Mouse (Mus musculus) forebrain, embryonic 11.5 days (tissue): ENCODE data around the gene Wwc2. TPM values are rescaled to one million over a fixed set of nuclear protein-coding genes. Genes with fewer than 3 reads are reported as not detected.
"Not testable (repeated sequence)": the region's sequence is repeated elsewhere in the genome, so short reads cannot be mapped to it uniquely, and the experiment has no call there.

Source experiments
- ATAC-seq: fragments of 200-750 bp; cut with Nextera tagmentation; replicated peaks from 2 replicates; pipeline ENCODE4 v1.8.0; 2017; ENCODE audit warnings: moderate TSS enrichment; ENCODE audit not compliant: low FRiP score
- DNase-seq: peaks from one replicate; pipeline ENCODE4 v3.0.0-alpha.2; 2017; ENCODE audit warnings: low spot score
- H3K27ac ChIP-seq: fragments of 300-500 bp; sonication (generic); 2 replicates; pipeline ENCODE4 v1.5.1; 2014; ENCODE audit warnings: low read depth, low read length
- H3K27me3 ChIP-seq: fragments of 300-500 bp; sonication (generic); 2 replicates; pipeline ENCODE4 v1.6.1; 2014; ENCODE audit warnings: mild to moderate bottlenecking, low read length, mixed read lengths; ENCODE audit not compliant: control insufficient read depth, insufficient read depth
- H3K36me3 ChIP-seq: fragments of 300-500 bp; sonication (generic); 2 replicates; pipeline ENCODE4 v1.6.1; 2014; ENCODE audit warnings: mild to moderate bottlenecking, low read length, moderate library complexity, mixed read lengths; ENCODE audit not compliant: control insufficient read depth, insufficient read depth
- H3K4me1 ChIP-seq: fragments of 300-500 bp; sonication (generic); replicated peaks from 2 replicates; pipeline ENCODE4 v1.6.1; 2014; ENCODE audit warnings: low read length, mixed read lengths; ENCODE audit not compliant: control insufficient read depth, insufficient read depth
- H3K4me2 ChIP-seq: fragments of 300-500 bp; sonication (generic); 2 replicates; pipeline ENCODE4 v1.6.1; 2014; ENCODE audit warnings: low read depth, mild to moderate bottlenecking, low read length, moderate library complexity, mixed read lengths; ENCODE audit not compliant: severe bottlenecking
- H3K4me3 ChIP-seq: fragments of 300-500 bp; sonication (generic); 2 replicates; pipeline ENCODE4 v1.5.1; 2014; ENCODE audit warnings: low read depth, low read length
- H3K9ac ChIP-seq: fragments of 300-500 bp; sonication (generic); 2 replicates; pipeline ENCODE4 v1.6.1; 2014; ENCODE audit warnings: low read length
- H3K9me3 ChIP-seq: fragments of 300-500 bp; sonication (generic); 2 replicates; pipeline ENCODE4 v1.6.1; 2016; ENCODE audit warnings: low read length, mixed read lengths; ENCODE audit not compliant: control insufficient read depth
- WGBS: fragments of 180-500 bp; shearing (Covaris S2); extraction: QIAGEN DNeasy Blood & Tissue Kit; methylation state at CpG from one replicate; pipeline ENCODE4 v1.1.7; 2014; 5-methylcytosine and 5-hydroxymethylcytosine counted together
- polyA plus RNA-seq: library from polyadenylated mRNA; unstranded; fragments of >200 nt; fragmentation: Nextera tagmentation; extraction: Ambion mirVana; gene quantifications from 2 replicates; pipeline ENCODE4 v1.2.1, GENCODE M21; 2014

Wwc2 gene
- polyA plus RNA-seq, 1 experiment from 2014 or later, result 9.4 TPM

- Histone ChIP-seq H3K27me3 (no peaks in the 10 kb centered on the region), H3K4me3 (no peak overlapping the region), H3K36me3 (peaks cover 3% of the 10 kb centered on the region; the same call in 1 of the 2 replicates), H3K9ac (no peak overlapping the region), H3K9me3 (no peaks in the 10 kb centered on the region), H3K4me1 (no peaks in the 10 kb centered on the region), H3K4me2 (no peak overlapping the region), H3K27ac (no peak overlapping the region)
- DNase-seq (peak; percentile 30), ATAC-seq (no peak)
- 84% methylated on average over 7 of the region's 7 CpGs for WGBS
These were observed 147.7 kb downstream of the Wwc2 start for GRCm38 (mm10) chr8:47843063-47843462.

GRCm38 (mm10) chr8:47833944-47834343 is 156.8 kb downstream of the Wwc2 start:
- WGBS, result 74% methylated on average over 1 of the region's 1 CpGs
- Histone ChIP-seq H3K9ac (no peak overlapping the region), H3K4me1 (no peaks in the 10 kb centered on the region), H3K36me3 (no peaks in the 10 kb centered on the region; the same call in 1 of the 2 replicates), H3K27me3 (no peaks in the 10 kb centered on the region), H3K27ac (no peak overlapping the region), H3K4me3 (no peak overlapping the region), H3K9me3 (no peaks in the 10 kb centered on the region), H3K4me2 (no peak overlapping the region)
- DNase-seq (no peak), ATAC-seq (no peak)

- 83% methylated on average over 6 of the region's 6 CpGs for WGBS
- ATAC-seq, result no peak
These were observed 158.1 kb downstream of the Wwc2 start for GRCm38 (mm10) chr8:47832616-47833015.

GRCm38 (mm10) chr8:47826911-47827310 is 163.8 kb downstream of the Wwc2 start:
- Histone ChIP-seq H3K4me2 (no peak overlapping the region), H3K36me3 (no peaks in the 10 kb centered on the region; the same call in 1 of the 2 replicates), H3K4me3 (no peak overlapping the region), H3K9me3 (no peaks in the 10 kb centered on the region), H3K27ac (no peak overlapping the region), H3K9ac (no peak overlapping the region), H3K27me3 (no peaks in the 10 kb centered on the region), H3K4me1 (peaks cover 2% of the 10 kb centered on the region; the same call in 1 of the 2 replicates)
- no peak for ATAC-seq
- no peak for DNase-seq
- WGBS, result 88% methylated on average over 9 of the region's 9 CpGs

More at GRCm38 (mm10) chr8:47832616-47833015, 158.1 kb downstream of the Wwc2 start:
- no peak for DNase-seq
- no peak overlapping the region for H3K4me3 ChIP-seq
- H3K27ac ChIP-seq, result no peak overlapping the region
- H3K4me2 ChIP-seq, result no peak overlapping the region
- no peaks in the 10 kb centered on the region; the same call in 1 of the 2 replicates for H3K36me3 ChIP-seq
- H3K9ac ChIP-seq, result no peak overlapping the region
- no peaks in the 10 kb centered on the region for H3K9me3 ChIP-seq
- no peaks in the 10 kb centered on the region for H3K27me3 ChIP-seq
- no peaks in the 10 kb centered on the region for H3K4me1 ChIP-seq

GRCm38 (mm10) chr8:47825596-47825995 is 165.1 kb downstream of the Wwc2 start:
- peaks cover 2% of the 10 kb centered on the region; the same call in 1 of the 2 replicates for H3K4me1 ChIP-seq
- 60% methylated on average over 5 of the region's 5 CpGs for WGBS
- no peak for DNase-seq
- no peaks in the 10 kb centered on the region for H3K9me3 ChIP-seq
- H3K4me3 ChIP-seq, result no peak overlapping the region
- no peak for ATAC-seq
- no peaks in the 10 kb centered on the region for H3K36me3 ChIP-seq
- no peak overlapping the region for H3K4me2 ChIP-seq
- H3K27ac ChIP-seq, result no peak overlapping the region
- H3K9ac ChIP-seq, result no peak overlapping the region
- no peaks in the 10 kb centered on the region for H3K27me3 ChIP-seq

- Histone ChIP-seq H3K9me3 (no peaks in the 10 kb centered on the region; the same call in 1 of the 2 replicates), H3K27me3 (no peaks in the 10 kb centered on the region), H3K36me3 (no peaks in the 10 kb centered on the region), H3K4me3 (no peak within 1 kb of the TSS), H3K4me1 (peaks cover 2% of the 10 kb centered on the region; the same call in 1 of the 2 replicates), H3K9ac (peak within 1 kb of the TSS; percentile 12; the same call in 1 of the 2 replicates), H3K27ac (no peak within 1 kb of the TSS), H3K4me2 (no peak within 1 kb of the TSS)
- ATAC-seq (no peak), DNase-seq (no peak)
- 19% methylated on average over 13 of the region's 13 CpGs for WGBS
These were observed 166.5 kb downstream of the Wwc2 start, which contains the start of gene Cldn22 for GRCm38 (mm10) chr8:47824182-47824581. TSS of gene Cldn22 (plus strand) at chr8:47824482.

GRCm38 (mm10) chr8:47823777-47824176 is 166.9 kb downstream of the Wwc2 start:
- Histone ChIP-seq H3K4me3 (no peak overlapping the region), H3K27ac (no peak overlapping the region), H3K4me2 (no peak overlapping the region), H3K9me3 (no peaks in the 10 kb centered on the region; the same call in 1 of the 2 replicates), H3K36me3 (no peaks in the 10 kb centered on the region), H3K9ac (no peak overlapping the region), H3K27me3 (no peaks in the 10 kb centered on the region), H3K4me1 (peaks cover 2% of the 10 kb centered on the region; the same call in 1 of the 2 replicates)
- ATAC-seq, result no peak
- DNase-seq, result no peak
- 33% methylated on average over 10 of the region's 10 CpGs for WGBS

DNA sequence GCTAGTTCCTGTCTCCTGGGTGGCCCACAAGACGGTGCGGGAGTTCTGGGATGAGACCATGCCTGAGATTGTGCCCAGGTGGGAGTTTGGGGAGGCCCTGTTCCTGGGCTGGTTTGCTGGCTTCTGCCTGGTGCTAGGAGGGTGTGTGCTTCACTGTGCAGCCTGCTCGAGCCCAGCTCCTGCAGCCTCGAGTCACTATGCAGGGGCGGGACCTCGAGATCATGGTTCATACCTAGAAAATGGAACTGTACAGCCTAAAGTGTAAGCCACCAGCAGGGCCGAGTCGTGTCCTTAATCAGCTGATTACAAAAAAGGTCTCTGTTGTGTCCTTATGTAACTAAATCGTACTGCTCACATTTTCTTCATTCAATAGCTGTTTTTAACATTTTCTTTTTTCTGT is 168.2 kb downstream of the Wwc2 start:
- not testable (repeated sequence) for H3K9ac ChIP-seq, H3K36me3 ChIP-seq, ATAC-seq, H3K9me3 ChIP-seq, H3K4me2 ChIP-seq, H3K27ac ChIP-seq, H3K4me3 ChIP-seq, H3K4me1 ChIP-seq, H3K27me3 ChIP-seq
- peak; percentile 27 for DNase-seq
- 90% methylated on average over 7 of the region's 9 CpGs for WGBS

GRCm38 (mm10) chr8:47821843-47822242 is 168.9 kb downstream of the Wwc2 start, which contains the start of gene Cldn24:
TSS of gene Cldn24 (plus strand) at chr8:47822143.
- ATAC-seq (no peak), DNase-seq (peak; percentile 26)
- H3K9me3 ChIP-seq, result no peaks in the 10 kb centered on the region; the same call in 1 of the 2 replicates
- 84% methylated on average over 6 of the region's 6 CpGs for WGBS
- no peaks in the 10 kb centered on the region for H3K36me3 ChIP-seq
- no peaks in the 10 kb centered on the region for H3K27me3 ChIP-seq
- H3K27ac ChIP-seq, result no peak within 1 kb of the TSS
- no peak within 1 kb of the TSS for H3K9ac ChIP-seq
- H3K4me2 ChIP-seq, result no peak within 1 kb of the TSS
- H3K4me1 ChIP-seq, result peaks cover 2% of the 10 kb centered on the region; the same call in 1 of the 2 replicates
- H3K4me3 ChIP-seq, result no peak within 1 kb of the TSS
